Mouse (Mus musculus): Measurements from ENCODE around the gene Npl. TPM values are rescaled to one million over a fixed set of nuclear protein-coding genes. Genes with fewer than 3 reads are reported as not detected.
A peak's percentile ranks its signal among the peaks of the same experiment; 100 is the strongest.

The Npl gene
- polyA plus RNA-seq (2011; ENCODE audit: insufficient read length, low read depth, missing spikeins): 1.6 and 2.2 TPM in 2 replicates

GRCm38 (mm10) chr1:153549536-153550199 is at the start of gene Npl:
Gene Npl (minus strand): TSS chr1:153550045.
- Histone ChIP-seq H3K4me3 (ENCODE audit: insufficient read depth, low read length) (peak within 1 kb of the TSS; percentile 48), H3K27ac (ENCODE audit: insufficient read depth, low read length) (no peak within 1 kb of the TSS), H3K4me1 (ENCODE audit: control insufficient read depth, insufficient read depth, low read length) (no peaks in the 10 kb centered on the region)
- TF ChIP-seq POLR2A (IDR thresholded peaks at IDR 0.05; ENCODE audit: low read depth, low read length) (peak; percentile 46; the same call in 1 of the 2 replicates), CTCF (IDR thresholded peaks at IDR 0.05; ENCODE audit: borderline replicate concordance, insufficient read depth, low read length) (no peak)

- TF ChIP-seq CTCF (IDR thresholded peaks at IDR 0.05; ENCODE audit: borderline replicate concordance, insufficient read depth, low read length) (no peak), POLR2A (IDR thresholded peaks at IDR 0.05; ENCODE audit: low read depth, low read length) (no peak)
- peaks cover 6% of the 10 kb centered on the region for H3K4me1 ChIP-seq (ENCODE audit: control insufficient read depth, insufficient read depth, low read length)
- H3K27ac ChIP-seq (ENCODE audit: insufficient read depth, low read length): no peak overlapping the region
- no peak overlapping the region for H3K4me3 ChIP-seq (ENCODE audit: insufficient read depth, low read length)
Observed at GRCm38 (mm10) chr1:153599302-153600045, 49.6 kb upstream of the Npl start.

- no peak for TF ChIP-seq CTCF (IDR thresholded peaks at IDR 0.05; ENCODE audit: borderline replicate concordance, insufficient read depth, low read length)
- TF ChIP-seq POLR2A (IDR thresholded peaks at IDR 0.05; ENCODE audit: low read depth, low read length): no peak
- no peak overlapping the region for H3K27ac ChIP-seq (ENCODE audit: insufficient read depth, low read length)
- H3K4me3 ChIP-seq (ENCODE audit: insufficient read depth, low read length): no peak overlapping the region
- H3K4me1 ChIP-seq (ENCODE audit: control insufficient read depth, insufficient read depth, low read length): peaks cover 6% of the 10 kb centered on the region
Observed at GRCm38 (mm10) chr1:153598773-153599172, 48.9 kb upstream of the Npl start.

- H3K4me1 ChIP-seq (ENCODE audit: control insufficient read depth, insufficient read depth, low read length): no peaks in the 10 kb centered on the region
- no peak for TF ChIP-seq POLR2A (IDR thresholded peaks at IDR 0.05; ENCODE audit: low read depth, low read length)
- TF ChIP-seq CTCF (IDR thresholded peaks at IDR 0.05; ENCODE audit: borderline replicate concordance, insufficient read depth, low read length): no peak
- no peak overlapping the region for H3K27ac ChIP-seq (ENCODE audit: insufficient read depth, low read length)
- H3K4me3 ChIP-seq (ENCODE audit: insufficient read depth, low read length): no peak overlapping the region
Observed at GRCm38 (mm10) chr1:153593678-153594077, 43.8 kb upstream of the Npl start.

- no peak overlapping the region for H3K4me3 ChIP-seq (ENCODE audit: insufficient read depth, low read length)
- TF ChIP-seq POLR2A (IDR thresholded peaks at IDR 0.05; ENCODE audit: low read depth, low read length) (no peak), CTCF (IDR thresholded peaks at IDR 0.05; ENCODE audit: borderline replicate concordance, insufficient read depth, low read length) (no peak)
- no peak overlapping the region for H3K27ac ChIP-seq (ENCODE audit: insufficient read depth, low read length)
Observed at GRCm38 (mm10) chr1:153590176-153590734, 40.4 kb upstream of the Npl start.

GRCm38 (mm10) chr1:153587956-153588355 is 38.1 kb upstream of the Npl start:
- Histone ChIP-seq H3K4me1 (ENCODE audit: control insufficient read depth, insufficient read depth, low read length) (peaks cover 23% of the 10 kb centered on the region), H3K4me3 (ENCODE audit: insufficient read depth, low read length) (no peak overlapping the region), H3K27ac (ENCODE audit: insufficient read depth, low read length) (peak overlapping the region; percentile 73)
- TF ChIP-seq CTCF (IDR thresholded peaks at IDR 0.05; ENCODE audit: borderline replicate concordance, insufficient read depth, low read length) (no peak), POLR2A (IDR thresholded peaks at IDR 0.05; ENCODE audit: low read depth, low read length) (no peak)

More at GRCm38 (mm10) chr1:153590176-153590734, 40.4 kb upstream of the Npl start:
- H3K4me1 ChIP-seq (ENCODE audit: control insufficient read depth, insufficient read depth, low read length): peaks cover 18% of the 10 kb centered on the region

- Histone ChIP-seq H3K4me1 (ENCODE audit: control insufficient read depth, insufficient read depth, low read length) (peaks cover 23% of the 10 kb centered on the region), H3K4me3 (ENCODE audit: insufficient read depth, low read length) (no peak overlapping the region), H3K27ac (ENCODE audit: insufficient read depth, low read length) (peak overlapping the region; percentile 91)
- TF ChIP-seq POLR2A (IDR thresholded peaks at IDR 0.05; ENCODE audit: low read depth, low read length) (no peak), CTCF (IDR thresholded peaks at IDR 0.05; ENCODE audit: borderline replicate concordance, insufficient read depth, low read length) (no peak)
Observed at GRCm38 (mm10) chr1:153586826-153587225, 37.0 kb upstream of the Npl start.

GRCm38 (mm10) chr1:153585752-153586151 is 35.9 kb upstream of the Npl start:
- TF ChIP-seq POLR2A (IDR thresholded peaks at IDR 0.05; ENCODE audit: low read depth, low read length) (no peak), CTCF (IDR thresholded peaks at IDR 0.05; ENCODE audit: borderline replicate concordance, insufficient read depth, low read length) (no peak)
- H3K27ac ChIP-seq (ENCODE audit: insufficient read depth, low read length): peak overlapping the region; percentile 91
- no peak overlapping the region for H3K4me3 ChIP-seq (ENCODE audit: insufficient read depth, low read length)
- peaks cover 23% of the 10 kb centered on the region for H3K4me1 ChIP-seq (ENCODE audit: control insufficient read depth, insufficient read depth, low read length)

GRCm38 (mm10) chr1:153583189-153583588 is 33.3 kb upstream of the Npl start:
- no peak overlapping the region for H3K27ac ChIP-seq (ENCODE audit: insufficient read depth, low read length)
- TF ChIP-seq CTCF (IDR thresholded peaks at IDR 0.05; ENCODE audit: borderline replicate concordance, insufficient read depth, low read length): no peak
- no peak for TF ChIP-seq POLR2A (IDR thresholded peaks at IDR 0.05; ENCODE audit: low read depth, low read length)

More at GRCm38 (mm10) chr1:153583189-153583588, 33.3 kb upstream of the Npl start:
- H3K4me1 ChIP-seq (ENCODE audit: control insufficient read depth, insufficient read depth, low read length): peaks cover 23% of the 10 kb centered on the region
- no peak overlapping the region for H3K4me3 ChIP-seq (ENCODE audit: insufficient read depth, low read length)
